Mouse (Mus musculus): Measurements from ENCODE around the gene Ppp6r3.
"Not testable (repeated sequence)": the region's sequence is repeated elsewhere in the genome, so short reads cannot be mapped to it uniquely, and the experiment has no call there.

Ppp6r3 gene

DNA sequence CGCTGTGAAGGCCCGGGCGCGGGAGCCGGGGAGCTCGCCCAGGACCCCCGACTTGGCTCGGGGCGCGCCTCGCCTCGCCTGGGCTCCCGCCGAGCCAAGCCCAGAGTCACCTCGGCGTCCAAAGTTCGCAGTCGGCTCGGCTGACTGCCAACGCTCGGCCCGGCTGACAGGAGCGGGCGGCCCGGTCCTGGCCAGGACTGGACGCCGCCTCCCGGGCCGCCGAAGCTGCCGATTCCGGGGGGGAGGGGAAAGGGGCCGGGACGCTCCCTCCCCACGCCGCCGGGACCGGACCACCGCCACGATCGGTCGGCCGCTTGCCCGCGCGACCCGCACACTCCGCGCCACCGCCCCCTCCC is 295 bp downstream of the Ppp6r3 start:
- no peak for DNase-seq (ENCODE audit: low spot score)

DNA sequence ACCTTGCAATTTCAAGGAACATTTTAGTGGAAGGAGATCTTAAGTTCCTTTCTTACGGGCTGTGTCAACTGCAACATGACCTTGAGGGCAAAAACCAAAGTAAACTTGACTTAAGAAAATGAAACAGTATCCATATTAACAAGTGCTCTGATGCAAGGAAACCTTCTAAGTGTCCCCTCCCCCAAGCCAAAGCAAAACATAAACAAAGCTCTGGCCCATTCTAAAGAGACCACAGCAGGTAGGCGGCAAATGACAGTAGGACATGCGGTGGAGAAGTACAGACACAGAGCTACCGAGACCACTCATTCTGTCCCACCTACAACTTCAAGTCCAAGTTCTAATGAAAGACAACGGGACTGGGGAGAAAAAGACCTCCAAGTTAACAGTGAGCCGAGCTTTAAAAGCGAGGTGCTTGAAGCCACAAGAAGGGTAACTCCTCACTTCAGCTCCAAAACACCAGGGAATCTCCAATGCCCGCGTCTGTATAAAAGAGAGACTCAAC is 905 bp downstream of the Ppp6r3 start:
- DNase-seq (ENCODE audit: low spot score): no peak

DNA sequence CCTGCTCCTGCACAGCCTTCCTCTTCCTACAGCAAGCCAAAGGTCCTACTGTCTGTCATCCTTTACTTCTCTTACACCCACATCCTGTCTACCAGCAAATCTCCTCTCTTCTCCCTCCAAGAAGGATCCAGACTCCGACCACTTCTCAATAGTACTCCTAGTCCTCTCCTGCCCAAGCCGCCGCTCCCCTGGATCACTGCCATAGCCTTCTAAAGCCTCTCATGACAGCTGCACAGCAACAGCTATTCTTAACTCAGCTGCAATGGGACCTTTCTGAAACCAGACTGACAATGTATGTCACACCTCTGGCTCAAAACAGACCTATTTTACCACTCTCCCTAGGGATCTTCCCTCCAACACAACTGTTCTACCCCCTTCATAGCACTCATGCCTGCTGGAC is 11.2 kb downstream of the Ppp6r3 start:
- no peak for DNase-seq (ENCODE audit: low spot score)

DNA sequence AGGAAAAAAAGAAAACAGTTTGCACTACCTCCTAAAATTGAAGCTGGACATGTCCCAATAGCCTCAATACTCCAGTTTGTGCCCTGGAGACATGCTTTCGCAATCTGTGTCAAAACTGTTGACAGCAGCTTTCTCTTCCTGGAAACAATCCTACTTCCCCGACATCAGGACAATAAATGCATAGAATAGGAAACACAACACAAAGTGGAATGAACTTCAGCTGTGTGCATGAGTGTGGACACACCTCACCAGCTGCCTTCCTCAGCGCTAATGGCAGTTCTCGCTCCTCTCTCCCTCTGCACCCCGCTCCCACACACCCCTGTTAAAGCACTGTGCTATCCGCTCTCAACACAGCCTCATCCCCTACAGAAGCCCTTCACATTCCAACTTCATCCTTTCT is 12.8 kb downstream of the Ppp6r3 start:
- no peak for DNase-seq (ENCODE audit: low spot score)

DNA sequence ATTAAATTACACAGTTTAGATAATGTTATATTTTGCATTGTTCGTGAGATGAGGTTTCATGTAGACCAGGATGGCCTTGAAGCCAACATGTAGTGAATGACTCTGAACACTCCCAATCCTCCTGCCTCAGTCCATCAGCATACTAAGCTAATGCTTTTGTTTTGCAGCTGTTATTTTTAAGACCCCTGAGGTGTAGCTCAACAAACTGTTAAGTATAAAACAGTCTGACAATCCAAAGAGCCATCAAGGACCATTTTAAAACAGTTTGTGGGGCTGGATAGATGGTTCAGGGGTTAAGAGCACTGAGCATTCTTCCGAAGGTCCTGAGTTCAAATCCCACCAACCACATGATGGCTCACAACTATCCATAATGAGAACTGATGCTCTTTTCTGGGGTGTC is 13.3 kb downstream of the Ppp6r3 start:
- DNase-seq (ENCODE audit: low spot score): no peak

DNA sequence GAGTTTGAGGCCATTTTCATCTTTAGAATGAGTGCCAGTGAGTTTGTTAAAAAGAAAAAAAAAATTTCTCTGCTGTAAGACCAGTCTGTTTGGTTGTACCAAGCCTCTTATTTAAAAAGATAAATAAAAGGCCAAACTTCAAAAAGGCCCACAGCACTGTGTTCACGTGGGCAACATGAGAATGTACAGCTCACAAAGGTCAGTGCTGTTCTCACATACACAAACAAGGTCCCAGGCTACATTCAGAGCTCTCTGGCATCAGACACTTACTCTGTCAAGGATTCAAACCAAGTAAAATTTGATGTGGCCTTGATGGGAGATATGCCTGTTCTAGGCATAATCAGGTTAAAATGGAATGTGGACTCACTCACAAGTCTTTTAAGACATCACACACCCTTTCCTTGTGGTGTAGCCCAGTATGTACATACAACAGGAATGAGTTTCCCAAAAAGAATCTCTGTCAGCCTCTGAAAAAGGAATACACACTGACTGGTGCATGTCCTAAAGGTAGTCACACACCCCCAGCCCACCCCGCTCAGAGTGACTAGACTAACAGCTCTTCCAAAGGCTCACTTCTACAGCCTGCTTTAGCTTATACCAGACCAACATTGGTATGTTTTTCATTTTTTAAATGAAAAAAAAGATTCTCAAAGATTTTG is 19.3 kb downstream of the Ppp6r3 start:
- DNase-seq (ENCODE audit: low spot score): no peak

DNA sequence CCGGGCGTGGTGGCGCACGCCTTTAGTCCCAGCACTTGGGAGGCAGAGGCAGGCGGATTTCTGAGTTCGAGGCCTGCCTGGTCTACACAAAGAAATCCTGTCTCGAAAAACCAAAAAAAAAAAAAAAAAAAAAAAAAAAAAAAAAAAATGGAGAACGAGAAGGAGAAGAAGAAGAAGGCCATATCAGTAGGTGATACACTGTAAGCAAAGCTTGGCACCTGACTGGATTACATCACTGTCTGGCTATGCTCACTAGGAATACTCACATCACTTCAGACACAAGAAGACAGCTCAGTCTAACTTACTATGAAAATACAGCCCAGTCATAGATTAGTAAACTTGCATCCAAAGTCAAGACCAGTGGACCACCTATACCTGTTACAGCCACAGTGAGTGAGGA is 20.8 kb downstream of the Ppp6r3 start:
- no peak for DNase-seq (ENCODE audit: low spot score)

DNA sequence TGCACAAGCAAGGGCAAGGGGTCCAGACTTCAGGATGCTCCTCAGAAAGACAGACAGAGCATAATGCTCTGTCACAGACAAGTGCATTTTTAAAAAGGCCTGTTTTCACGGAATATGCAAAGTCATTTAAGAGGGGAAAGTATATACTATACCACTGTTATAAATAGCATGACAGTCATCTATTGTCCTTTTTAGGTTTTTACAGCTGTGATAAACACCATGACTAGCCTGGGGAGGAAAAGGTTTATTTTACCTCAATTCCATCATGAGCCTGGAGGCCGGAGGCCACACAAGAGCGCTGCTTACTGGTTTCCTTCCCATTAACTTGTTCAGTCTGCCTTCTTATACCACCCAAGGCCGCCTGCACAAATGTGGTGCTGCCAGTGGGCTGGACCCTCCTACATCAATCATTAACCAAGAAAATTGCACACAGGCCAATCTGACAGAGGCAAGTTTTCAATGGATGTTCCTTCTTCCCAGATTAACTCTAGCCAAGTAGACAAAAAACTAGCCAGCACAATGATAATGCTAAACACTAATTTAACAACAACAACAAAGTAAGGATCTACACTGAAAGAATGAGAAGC is 23.9 kb downstream of the Ppp6r3 start:
- no peak for DNase-seq (ENCODE audit: low spot score)

DNA sequence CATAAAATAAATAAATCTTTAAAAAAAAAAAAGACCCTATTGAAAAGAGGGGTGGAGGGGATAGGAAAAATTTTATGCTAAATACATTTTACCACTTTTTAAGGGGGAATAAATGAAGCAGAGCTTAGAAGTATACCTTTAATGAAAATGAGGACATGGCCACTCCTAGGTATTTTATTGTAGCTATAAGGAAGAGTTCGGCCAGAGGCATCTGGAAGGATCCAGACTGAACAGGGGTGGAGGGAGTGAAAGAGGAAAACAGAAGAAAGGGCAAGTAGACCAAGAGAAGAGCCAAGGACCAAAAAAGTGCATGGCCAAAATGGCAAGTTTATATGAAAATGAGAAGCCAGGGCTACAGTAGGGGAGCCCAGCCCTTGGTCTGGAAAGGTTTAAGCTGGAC is 25.4 kb downstream of the Ppp6r3 start:
- no peak for DNase-seq (ENCODE audit: low spot score)

DNA sequence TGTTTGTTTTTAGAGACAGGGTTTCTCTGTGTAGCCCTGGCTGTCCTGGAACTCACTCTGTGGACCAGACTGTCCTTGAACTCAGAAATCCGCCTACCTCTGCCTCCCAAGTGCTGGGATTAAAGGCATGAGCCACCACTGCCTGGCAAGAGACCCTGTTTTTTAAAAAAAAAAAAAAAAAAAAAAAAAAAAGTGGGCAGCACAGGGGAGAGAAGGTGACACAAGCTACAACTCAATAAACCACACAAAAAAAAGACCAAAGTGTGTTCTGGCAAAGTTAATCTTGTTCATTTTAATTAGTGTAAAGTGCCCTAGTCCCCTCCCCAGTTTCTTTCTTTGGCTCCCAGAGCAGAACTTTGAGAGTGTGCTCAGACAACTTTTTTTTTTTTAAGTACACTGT is 26.3 kb downstream of the Ppp6r3 start:
- DNase-seq (ENCODE audit: low spot score): no peak

DNA sequence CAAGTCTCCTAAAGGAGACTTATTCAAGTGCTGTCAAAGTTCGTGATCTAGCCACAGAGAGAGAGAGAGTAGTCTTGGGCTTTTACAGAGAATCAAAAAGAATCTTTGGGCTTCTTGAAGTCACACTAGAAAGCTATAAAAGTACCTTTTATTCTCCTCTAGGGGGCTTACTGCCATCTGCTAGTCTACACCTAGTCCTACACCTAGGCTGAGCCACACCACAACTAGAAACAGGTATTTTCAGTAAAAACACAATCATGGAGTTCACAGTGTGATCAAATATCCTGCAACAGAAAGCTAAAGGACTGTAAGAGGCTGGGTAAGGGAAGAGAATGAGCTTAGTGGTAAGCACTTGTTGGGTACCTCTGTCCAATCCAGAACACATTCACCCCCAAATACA is 27.2 kb downstream of the Ppp6r3 start:
- DNase-seq (ENCODE audit: low spot score): no peak

DNA sequence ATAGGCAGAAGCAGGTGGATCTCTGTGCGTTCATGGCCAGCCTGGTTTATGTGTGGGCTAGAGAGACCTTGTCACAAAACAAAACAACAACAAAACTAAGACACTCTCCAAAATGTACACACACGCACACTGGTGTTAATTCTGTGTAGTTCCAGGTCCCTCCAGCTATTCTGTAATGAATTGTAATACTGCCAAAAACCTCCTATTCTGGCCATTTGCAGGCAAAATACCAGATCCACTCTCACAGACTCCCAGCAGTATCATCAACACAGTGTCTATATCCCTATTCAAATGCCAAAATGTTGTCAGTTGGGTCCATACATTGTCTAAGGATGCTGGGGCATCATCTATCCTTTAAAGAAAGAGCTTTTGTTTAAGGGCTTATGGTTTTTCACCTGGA is 30.6 kb downstream of the Ppp6r3 start:
- DNase-seq (ENCODE audit: low spot score): no peak

DNA sequence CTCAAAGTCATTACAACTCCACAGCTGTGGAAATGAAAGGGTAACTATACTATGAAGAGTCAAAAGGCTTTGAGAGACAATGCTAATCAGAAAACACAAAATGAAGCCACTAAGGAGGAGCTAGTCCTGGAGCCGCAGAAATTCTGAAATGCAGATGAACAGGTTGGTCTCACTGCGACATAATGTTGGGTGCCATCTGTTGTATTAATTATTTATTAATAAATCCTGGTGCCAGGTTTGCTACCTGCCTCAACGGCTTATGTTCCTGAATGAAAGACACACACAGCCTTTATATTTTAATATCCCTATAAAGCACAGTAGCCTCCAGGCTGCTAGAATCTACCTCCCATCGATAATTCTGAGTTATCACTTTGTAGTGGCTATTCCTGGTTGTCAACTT is 33.0 kb downstream of the Ppp6r3 start:
- no peak for DNase-seq (ENCODE audit: low spot score)

DNA sequence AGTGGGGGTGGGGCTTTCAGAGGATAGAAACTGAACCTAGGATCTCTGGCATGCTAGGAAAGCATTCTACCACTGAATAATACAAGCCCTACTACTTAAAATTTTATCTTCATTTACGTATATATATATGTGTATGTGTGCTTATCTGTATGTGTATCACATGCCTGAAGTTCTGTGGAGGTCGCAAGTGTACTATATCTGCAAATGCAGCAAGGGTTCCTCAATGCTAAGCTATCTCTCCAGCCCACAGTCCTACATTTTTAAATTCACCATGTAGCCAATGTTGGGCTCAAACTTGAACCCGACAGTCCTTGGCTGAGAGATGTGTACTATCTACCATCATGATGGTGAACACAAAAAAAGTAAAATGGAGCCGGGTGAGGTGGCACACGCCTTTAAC is 34.6 kb downstream of the Ppp6r3 start:
- DNase-seq (ENCODE audit: low spot score): no peak

DNA sequence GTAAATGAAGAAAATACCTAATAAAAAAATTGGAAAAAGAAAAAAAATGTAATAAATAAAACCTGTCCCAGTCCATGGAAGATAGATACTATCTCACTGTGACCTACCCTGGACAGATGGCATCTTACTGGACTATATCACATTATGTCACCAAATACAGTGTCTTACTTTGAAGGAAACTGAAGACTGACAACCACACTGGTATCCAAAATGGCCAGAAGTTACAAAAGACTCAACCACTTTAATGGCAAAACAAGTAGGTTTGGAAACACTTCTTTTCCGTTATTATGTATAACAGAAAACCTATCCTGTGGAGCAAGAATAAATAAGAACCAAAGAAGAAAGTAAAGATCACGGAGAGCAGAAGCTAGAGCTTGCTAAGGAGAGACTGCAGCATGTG is 35.3 kb downstream of the Ppp6r3 start:
- no peak for DNase-seq (ENCODE audit: low spot score)

DNA sequence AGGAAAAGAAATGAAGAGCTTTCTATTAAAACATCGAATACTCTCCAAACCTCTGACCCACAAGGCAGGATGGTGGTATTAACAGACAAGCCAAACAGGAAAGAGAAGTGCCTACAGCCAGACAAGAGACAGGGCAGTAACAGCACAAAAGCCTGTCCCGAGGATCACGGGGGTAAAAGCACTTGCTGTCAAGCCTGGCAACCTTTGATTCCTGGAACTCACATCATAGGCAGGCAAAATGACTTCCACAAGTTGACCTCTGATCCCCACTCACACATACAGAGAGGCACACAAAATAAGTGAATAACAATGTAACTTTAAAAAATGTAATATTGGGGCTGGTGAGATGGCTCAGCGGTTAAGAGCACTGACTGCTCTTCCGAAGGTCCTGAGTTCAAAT is 36.1 kb downstream of the Ppp6r3 start:
- DNase-seq (ENCODE audit: low spot score): no peak

DNA sequence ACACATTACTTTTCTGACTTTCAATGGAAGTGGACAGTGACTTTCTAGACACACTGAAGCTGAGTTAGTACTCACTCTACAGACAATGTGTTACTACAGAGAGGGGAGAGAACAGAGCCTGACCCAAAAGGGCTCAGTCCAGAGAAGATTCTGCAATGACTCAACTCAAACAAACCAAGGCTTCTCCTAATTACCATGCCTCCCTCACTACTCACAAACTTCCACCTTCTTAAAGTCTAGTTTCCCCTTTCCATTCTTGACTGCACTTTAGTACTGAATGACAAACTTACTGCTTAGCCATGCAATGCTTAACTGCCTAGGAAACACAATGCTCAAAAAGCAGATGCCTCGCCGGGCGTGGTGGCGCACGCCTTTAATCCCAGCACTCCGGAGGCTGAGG is 37.9 kb downstream of the Ppp6r3 start:
- DNase-seq (ENCODE audit: low spot score): no peak

DNA sequence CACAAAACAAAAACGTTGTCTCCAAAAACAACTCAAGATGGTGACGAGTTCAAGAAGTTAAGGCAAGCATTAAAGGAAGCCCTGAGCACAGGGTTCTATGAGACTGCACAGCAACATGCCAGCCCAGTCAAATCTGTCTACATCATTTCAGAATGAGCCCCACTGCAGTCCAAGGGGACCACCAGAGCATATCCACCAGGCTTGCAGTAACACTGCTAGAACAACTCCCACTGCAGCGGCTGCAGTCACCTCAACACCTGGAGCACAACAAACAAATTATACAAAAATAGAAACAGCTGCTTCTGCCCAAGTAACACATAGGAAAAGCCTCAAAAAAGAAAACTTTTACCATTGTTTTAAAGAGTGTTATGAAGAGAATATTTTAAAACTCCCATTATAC is 40.6 kb downstream of the Ppp6r3 start:
- DNase-seq (ENCODE audit: low spot score): no peak

DNA sequence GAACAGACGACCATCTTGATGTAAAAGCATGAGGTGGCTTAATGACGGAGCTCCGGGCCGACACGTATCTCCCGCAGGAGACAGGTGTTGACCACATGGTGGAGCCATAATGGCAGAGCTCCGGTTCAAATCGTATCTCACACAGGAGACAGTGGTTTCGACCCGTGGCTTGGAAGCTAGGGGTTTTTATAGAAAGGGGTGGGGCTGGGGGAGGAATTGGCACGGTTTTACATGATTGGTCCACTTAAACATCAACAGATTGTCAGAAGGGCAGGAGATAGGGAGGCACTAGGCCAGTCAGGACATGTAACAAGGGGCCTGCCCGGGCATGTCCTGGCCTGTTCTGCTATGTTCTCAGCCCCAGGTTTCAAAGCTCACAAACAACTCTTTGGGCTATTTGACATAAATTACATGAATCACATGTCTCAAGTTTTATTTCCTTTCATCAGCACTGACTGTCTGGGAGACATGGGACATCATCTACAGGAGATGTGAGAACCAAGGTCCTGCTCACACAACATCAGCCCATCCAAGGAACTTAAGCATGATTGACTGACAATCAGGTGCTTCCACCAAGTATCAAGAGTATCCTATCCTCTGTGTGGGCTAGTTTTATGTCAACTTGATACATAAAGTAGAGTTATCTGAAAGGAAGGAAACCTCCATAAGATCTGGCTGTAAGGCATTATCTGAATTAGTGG is 42.1 kb downstream of the Ppp6r3 start:
- not testable (repeated sequence) for DNase-seq (ENCODE audit: low spot score)

DNA sequence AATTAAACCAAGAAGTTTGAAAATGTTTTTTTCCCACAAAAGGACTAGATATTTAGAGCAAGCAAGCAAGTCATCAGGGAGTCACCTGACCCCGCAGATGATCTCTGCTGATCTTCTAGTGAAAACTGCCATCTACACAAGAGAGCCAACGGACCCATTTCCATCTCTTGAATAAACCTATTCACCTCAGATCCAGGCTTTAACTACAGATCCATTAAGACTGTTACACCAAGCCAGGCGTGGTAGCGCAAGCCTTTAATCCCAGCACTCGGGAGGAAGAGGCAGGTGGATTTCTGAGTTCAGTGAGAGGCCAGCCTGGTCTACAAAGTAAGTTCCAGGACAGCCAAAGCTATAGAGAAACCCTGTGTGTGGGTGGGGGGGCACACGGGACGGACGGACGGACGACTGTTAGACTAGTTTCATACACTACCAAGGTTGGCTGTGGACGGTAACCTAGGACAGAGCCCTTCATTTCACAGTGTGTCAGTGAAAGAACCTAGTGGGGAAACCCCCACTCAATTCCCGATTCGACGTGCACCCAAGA is 42.8 kb downstream of the Ppp6r3 start:
- no peak for DNase-seq (ENCODE audit: low spot score)

DNA sequence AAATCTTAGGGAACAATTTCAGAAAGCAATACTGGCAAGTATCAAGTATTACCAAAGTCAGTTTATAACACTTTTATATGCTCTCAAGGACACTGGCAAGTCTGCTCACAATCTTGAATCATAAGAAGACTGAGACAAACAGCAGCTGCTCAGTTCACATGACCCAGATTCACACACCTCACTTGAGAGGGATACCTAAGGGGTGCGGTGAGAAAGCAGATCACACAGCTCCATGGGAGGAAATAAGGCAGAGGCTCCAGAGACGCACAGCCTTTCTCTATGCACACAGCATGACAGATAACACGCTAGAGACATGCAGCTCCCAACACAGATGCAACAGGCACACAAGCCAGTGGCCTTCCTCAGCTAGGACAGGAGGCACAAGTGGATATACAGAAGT is 45.8 kb downstream of the Ppp6r3 start:
- DNase-seq (ENCODE audit: low spot score): no peak

DNA sequence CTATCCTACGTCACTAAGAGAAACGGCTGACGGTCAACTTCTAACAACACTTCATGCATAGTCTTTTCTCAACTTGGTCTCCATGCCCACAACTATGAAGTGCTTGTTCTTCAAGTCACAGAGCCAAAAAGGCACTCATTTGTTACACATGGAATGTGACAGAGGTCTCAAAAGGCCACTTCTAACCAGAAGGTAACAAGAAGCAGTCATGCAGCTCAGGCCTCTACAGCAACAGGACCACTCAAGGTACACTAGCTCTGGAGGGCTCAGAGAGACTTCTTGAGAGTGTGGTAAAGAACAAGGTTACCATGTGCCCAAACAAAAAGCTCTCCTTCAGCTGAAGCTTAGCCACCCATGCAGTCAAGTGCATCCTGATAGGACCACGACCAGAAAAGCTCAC is 46.9 kb downstream of the Ppp6r3 start:
- no peak for DNase-seq (ENCODE audit: low spot score)

DNA sequence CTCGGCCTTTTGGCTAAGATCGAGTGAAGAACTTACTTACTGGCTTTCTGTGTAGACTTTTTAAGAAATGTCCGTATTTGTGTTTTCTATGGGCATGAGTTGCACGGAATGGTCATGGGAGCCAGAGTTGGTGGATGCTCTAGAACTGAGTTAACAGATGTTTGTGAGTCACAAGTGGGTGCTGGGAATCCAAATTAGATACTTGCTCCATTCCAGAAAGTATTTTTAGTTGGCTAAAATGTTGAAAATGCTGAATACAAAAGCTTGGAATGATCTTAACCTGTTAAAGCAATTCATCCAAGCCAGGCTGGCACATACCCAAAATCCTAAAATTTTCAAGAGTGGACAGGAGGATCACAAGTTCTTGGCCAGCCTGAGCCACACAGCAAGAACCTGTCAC is 48.0 kb downstream of the Ppp6r3 start:
- no peak for DNase-seq (ENCODE audit: low spot score)
